Mouse (Mus musculus) lung, embryonic 15.5 days (tissue): ENCODE results near the gene Slc5a5. TPM values are rescaled to one million over a fixed set of nuclear protein-coding genes. Genes with fewer than 3 reads are reported as not detected.

ENCODE experiments used
- ATAC-seq: fragments of 200-750 bp; cut with Nextera tagmentation; 2 replicates; pipeline ENCODE4 v1.8.0; 2017; ENCODE audit warnings: moderate number of reproducible peaks, borderline replicate concordance; ENCODE audit not compliant: low FRiP score, low TSS enrichment; ENCODE audit errors: extremely low read depth
- H3K27ac ChIP-seq: fragments of 300-500 bp; sonication (generic); 2 replicates; pipeline ENCODE4 v1.5.1; 2015; ENCODE audit warnings: moderate library complexity, mild to moderate bottlenecking, inconsistent platforms
- H3K27me3 ChIP-seq: fragments of 300-500 bp; sonication (generic); 2 replicates; pipeline ENCODE4 v1.6.1; 2015; ENCODE audit warnings: inconsistent platforms
- H3K36me3 ChIP-seq: fragments of 300-500 bp; sonication (generic); 2 replicates; pipeline ENCODE4 v1.6.1; 2015; ENCODE audit warnings: inconsistent platforms
- H3K4me1 ChIP-seq: fragments of 300-500 bp; sonication (generic); 2 replicates; pipeline ENCODE4 v1.6.1; 2015; ENCODE audit warnings: inconsistent platforms
- H3K4me2 ChIP-seq: fragments of 300-500 bp; sonication (generic); 2 replicates; pipeline ENCODE4 v1.6.1; 2015; ENCODE audit warnings: inconsistent platforms, mild to moderate bottlenecking, moderate library complexity
- H3K4me3 ChIP-seq: fragments of 300-500 bp; sonication (generic); 2 replicates; pipeline ENCODE4 v1.5.1; 2015; ENCODE audit warnings: mild to moderate bottlenecking, inconsistent platforms
- H3K9ac ChIP-seq: fragments of 300-500 bp; sonication (generic); 2 replicates; pipeline ENCODE4 v1.6.1; 2015; ENCODE audit warnings: inconsistent platforms
- H3K9me3 ChIP-seq: fragments of 300-500 bp; sonication (generic); 2 replicates; pipeline ENCODE4 v1.6.1; 2016; ENCODE audit warnings: inconsistent platforms
- WGBS: fragments of 180-500 bp; shearing (Covaris S2); methylation state at CpG from one replicate; pipeline ENCODE4 v1.1.7; 2015; 5-methylcytosine and 5-hydroxymethylcytosine counted together
- polyA plus RNA-seq: library from polyadenylated mRNA; unstranded; fragments of >200 nt; fragmentation: Nextera tagmentation; extraction: Ambion mirVana; gene quantifications from 2 replicates; pipeline ENCODE4 v1.2.1, GENCODE M21; 2015

Slc5a5 gene
- polyA plus RNA-seq, 1 experiment from 2014 or later: 0.25 TPM

- no peak overlapping the region for H3K27ac ChIP-seq
- WGBS: 64% methylated on average over 7 of the region's 7 CpGs
These were observed 42.3 kb downstream of the Slc5a5 start for GRCm38 (mm10) chr8:70850132-70850845.

GRCm38 (mm10) chr8:70849333-70849990 lies 43.1 kb downstream of the Slc5a5 start:
- WGBS: 78% methylated on average over 3 of the region's 3 CpGs
- no peak overlapping the region for H3K9ac ChIP-seq
- H3K27ac ChIP-seq: no peak overlapping the region
- 0 out of 2 replicates have a peak, but pooled peaks cover 7% of the 10 kb centered on the region for H3K27me3 ChIP-seq
- ATAC-seq: no peak
- no peak overlapping the region for H3K4me2 ChIP-seq
- H3K4me1 ChIP-seq: no peaks in the 10 kb centered on the region
- no peak overlapping the region for H3K4me3 ChIP-seq
- no peaks in the 10 kb centered on the region for H3K9me3 ChIP-seq
- H3K36me3 ChIP-seq: no peaks in the 10 kb centered on the region

More at GRCm38 (mm10) chr8:70850132-70850845, 42.3 kb downstream of the Slc5a5 start:
- no peaks in the 10 kb centered on the region for H3K4me1 ChIP-seq
- no peak overlapping the region for H3K9ac ChIP-seq
- H3K9me3 ChIP-seq: no peaks in the 10 kb centered on the region
- H3K27me3 ChIP-seq: 0 out of 2 replicates have a peak, but pooled peaks cover 7% of the 10 kb centered on the region
- H3K36me3 ChIP-seq: no peaks in the 10 kb centered on the region
- ATAC-seq: no peak
- H3K4me3 ChIP-seq: no peak overlapping the region
- H3K4me2 ChIP-seq: no peak overlapping the region

- Histone ChIP-seq H3K36me3 (no peaks in the 10 kb centered on the region), H3K4me2 (no peak overlapping the region), H3K4me3 (no peak overlapping the region), H3K9ac (no peak overlapping the region), H3K27me3 (0 out of 2 replicates have a peak, but pooled peaks cover 7% of the 10 kb centered on the region), H3K27ac (no peak overlapping the region), H3K4me1 (no peaks in the 10 kb centered on the region), H3K9me3 (no peaks in the 10 kb centered on the region)
- ATAC-seq: no peak
- 47% methylated on average over 15 of the region's 15 CpGs for WGBS
These were observed 46.0 kb downstream of the Slc5a5 start for GRCm38 (mm10) chr8:70846371-70847154.

- H3K4me1 ChIP-seq: peaks cover 5% of the 10 kb centered on the region
- 41% methylated on average over 5 of the region's 5 CpGs for WGBS
- H3K27me3 ChIP-seq: 0 out of 2 replicates have a peak, but pooled peaks cover 7% of the 10 kb centered on the region
- no peak for ATAC-seq
- no peaks in the 10 kb centered on the region for H3K9me3 ChIP-seq
- no peak overlapping the region for H3K27ac ChIP-seq
- no peak overlapping the region for H3K4me2 ChIP-seq
- H3K36me3 ChIP-seq: no peaks in the 10 kb centered on the region
- H3K9ac ChIP-seq: no peak overlapping the region
- no peak overlapping the region for H3K4me3 ChIP-seq
These were observed 47.4 kb downstream of the Slc5a5 start for GRCm38 (mm10) chr8:70845108-70845507.

GRCm38 (mm10) chr8:70844523-70844922 lies 48.0 kb downstream of the Slc5a5 start:
- 2% methylated on average over 6 of the region's 6 CpGs for WGBS
- H3K9me3 ChIP-seq: no peaks in the 10 kb centered on the region

GRCm38 (mm10) chr8:70843941-70844340 lies 48.6 kb downstream of the Slc5a5 start:
- Histone ChIP-seq H3K9ac (no peak overlapping the region), H3K36me3 (no peaks in the 10 kb centered on the region), H3K27me3 (0 out of 2 replicates have a peak, but pooled peaks cover 7% of the 10 kb centered on the region), H3K4me3 (no peak overlapping the region), H3K4me1 (peaks cover 7% of the 10 kb centered on the region), H3K27ac (no peak overlapping the region), H3K9me3 (no peaks in the 10 kb centered on the region), H3K4me2 (no peak overlapping the region)
- no peak for ATAC-seq
- WGBS: 80% methylated on average over 8 of the region's 8 CpGs

More at GRCm38 (mm10) chr8:70844523-70844922, 48.0 kb downstream of the Slc5a5 start:
- no peak overlapping the region for H3K27ac ChIP-seq
- no peak for ATAC-seq
- 0 out of 2 replicates have a peak, but pooled peaks cover 7% of the 10 kb centered on the region for H3K27me3 ChIP-seq
- H3K4me2 ChIP-seq: no peak overlapping the region
- no peaks in the 10 kb centered on the region for H3K36me3 ChIP-seq
- H3K9ac ChIP-seq: no peak overlapping the region
- H3K4me3 ChIP-seq: no peak overlapping the region
- H3K4me1 ChIP-seq: peaks cover 7% of the 10 kb centered on the region

GRCm38 (mm10) chr8:70843214-70843773 lies 49.3 kb downstream of the Slc5a5 start:
- no peaks in the 10 kb centered on the region for H3K36me3 ChIP-seq
- 65% methylated on average over 5 of the region's 5 CpGs for WGBS
- H3K27ac ChIP-seq: no peak overlapping the region
- no peak overlapping the region for H3K9ac ChIP-seq
- ATAC-seq: no peak
- no peaks in the 10 kb centered on the region for H3K9me3 ChIP-seq
- H3K4me3 ChIP-seq: no peak overlapping the region
- 0 out of 2 replicates have a peak, but pooled peaks cover 7% of the 10 kb centered on the region for H3K27me3 ChIP-seq
- H3K4me1 ChIP-seq: peaks cover 14% of the 10 kb centered on the region
- no peak overlapping the region for H3K4me2 ChIP-seq

- WGBS: 64% methylated on average over 25 of the region's 25 CpGs
- no peak overlapping the region for H3K27ac ChIP-seq
- H3K9me3 ChIP-seq: no peaks in the 10 kb centered on the region
- H3K36me3 ChIP-seq: no peaks in the 10 kb centered on the region
- no peak overlapping the region for H3K4me3 ChIP-seq
- ATAC-seq: no peak
- peaks cover 16% of the 10 kb centered on the region for H3K4me1 ChIP-seq
- H3K4me2 ChIP-seq: no peak overlapping the region
- H3K9ac ChIP-seq: no peak overlapping the region
- H3K27me3 ChIP-seq: 0 out of 2 replicates have a peak, but pooled peaks cover 7% of the 10 kb centered on the region
These were observed 50.1 kb downstream of the Slc5a5 start for GRCm38 (mm10) chr8:70842484-70842883.

GRCm38 (mm10) chr8:70841147-70842072 lies 51.1 kb downstream of the Slc5a5 start:
- Histone ChIP-seq H3K9ac (no peak overlapping the region), H3K27ac (no peak overlapping the region), H3K4me1 (peaks cover 16% of the 10 kb centered on the region), H3K36me3 (no peaks in the 10 kb centered on the region), H3K4me3 (no peak overlapping the region), H3K9me3 (no peaks in the 10 kb centered on the region), H3K27me3 (0 out of 2 replicates have a peak, but pooled peaks cover 2% of the 10 kb centered on the region), H3K4me2 (no peak overlapping the region)
- WGBS: 25% methylated on average over 22 of the region's 22 CpGs
- ATAC-seq: no peak

GRCm38 (mm10) chr8:70840590-70840989 lies 52.0 kb downstream of the Slc5a5 start:
- ATAC-seq: no peak
- Histone ChIP-seq H3K4me2 (no peak overlapping the region), H3K4me1 (peaks cover 16% of the 10 kb centered on the region), H3K27me3 (no peaks in the 10 kb centered on the region), H3K9ac (no peak overlapping the region), H3K4me3 (no peak overlapping the region), H3K36me3 (no peaks in the 10 kb centered on the region), H3K9me3 (no peaks in the 10 kb centered on the region), H3K27ac (no peak overlapping the region)
- WGBS: 45% methylated on average over 10 of the region's 10 CpGs
